Mouse (Mus musculus): ENCODE data around the gene 2410015M20Rik.

DNA sequence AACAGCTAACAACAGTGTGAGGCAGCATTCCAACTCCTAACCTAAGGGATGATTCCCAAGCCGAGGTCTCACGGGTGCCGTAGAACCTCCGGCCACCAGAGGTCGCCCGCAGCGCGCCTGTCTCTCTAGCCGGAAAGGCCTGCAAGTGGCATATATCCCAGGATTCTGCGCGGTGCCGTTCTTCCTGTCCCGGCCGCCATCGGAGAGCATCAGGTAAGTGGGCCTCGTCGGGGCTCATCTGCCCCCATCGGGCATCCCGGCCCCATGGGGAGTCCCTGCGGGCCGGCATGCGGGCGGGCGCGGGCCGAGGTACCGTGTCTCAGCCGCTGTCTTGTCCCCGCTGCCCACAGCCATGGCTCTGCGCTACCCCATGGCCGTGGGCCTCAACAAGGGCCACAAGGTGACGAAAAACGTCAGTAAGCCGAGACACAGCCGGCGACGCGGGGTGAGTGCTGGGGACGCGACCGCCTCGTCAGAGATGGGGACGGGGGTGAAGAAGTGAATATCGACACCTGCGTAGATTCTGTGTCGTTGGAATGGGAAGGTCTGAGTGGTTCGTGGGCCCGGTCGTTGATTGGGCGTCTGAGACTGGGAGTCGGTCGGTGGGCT is 3.8 kb upstream of the 2410015M20Rik start, which contains the start of gene Rpl36:
- TF ChIP-seq POLR2A (IDR thresholded peaks at IDR 0.05; ENCODE audit: control insufficient read depth, extremely low read depth, insufficient read depth, low read length, poor library complexity), result peak; percentile 91
- peak; percentile 97 for TF ChIP-seq CTCF (IDR thresholded peaks at IDR 0.05; ENCODE audit: borderline replicate concordance, control insufficient read depth, extremely low read depth, insufficient read depth, low read length, poor library complexity)

Data from thymus, adult 2 months (tissue).